Mouse (Mus musculus) myocyte (in vitro differentiated cells): ENCODE measurements around the gene Bmper. TPM values are rescaled to one million over a fixed set of nuclear protein-coding genes. Genes with fewer than 3 reads are reported as not detected.

Experiments used
- H3K27me3 ChIP-seq: one replicate; pipeline ENCODE4 v1.6.1; 2011; ENCODE audit not compliant: control insufficient read depth, insufficient read depth, insufficient read length
- H3K36me3 ChIP-seq: one replicate; pipeline ENCODE4 v1.6.1; 2011; ENCODE audit not compliant: control insufficient read depth, insufficient read depth
- H3K4me2 ChIP-seq: one replicate; pipeline ENCODE4 v1.6.1; 2011; ENCODE audit warnings: low read depth, control low read depth
- H3K4me3 ChIP-seq: one replicate; pipeline ENCODE4 v1.5.1; 2011; ENCODE audit warnings: mild to moderate bottlenecking, control low read depth, moderate library complexity
- H3K79me2 ChIP-seq: one replicate; pipeline ENCODE4 v1.6.1; 2011; ENCODE audit not compliant: control insufficient read depth, insufficient read depth
- H3ac ChIP-seq: one replicate; pipeline ENCODE4 v1.6.1; 2011; ENCODE audit not compliant: control insufficient read depth, insufficient read length
- CEBPB ChIP-seq: IDR thresholded peaks from 2 replicates; pipeline ENCODE4 v1.6.1; 2011; ENCODE audit warnings: mild to moderate bottlenecking, moderate library complexity; ENCODE audit not compliant: poor library complexity, insufficient read depth, severe bottlenecking
- E2F4 ChIP-seq: IDR thresholded peaks from one replicate; pipeline ENCODE4 v1.6.1; 2011; ENCODE audit warnings: mild to moderate bottlenecking, control low read depth, moderate library complexity; ENCODE audit not compliant: insufficient read depth
- MAX ChIP-seq: IDR thresholded peaks from one replicate; pipeline ENCODE4 v1.6.1; 2011; ENCODE audit warnings: low read depth, mild to moderate bottlenecking, control low read depth
- MYOD1 ChIP-seq, 3 experiments: IDR thresholded peaks; one replicate each; pipeline ENCODE4 v1.6.1; 2011; ENCODE audit warnings: control low read depth in 2 of 3, low read depth in 2 of 3, mild to moderate bottlenecking in 2 of 3, moderate library complexity in 1 of 3; ENCODE audit not compliant: insufficient read length in 2 of 3, control insufficient read depth in 1 of 3
- MYOG ChIP-seq, 3 experiments: IDR thresholded peaks; one replicate each; pipeline ENCODE4 v1.6.1; 2011; ENCODE audit warnings: control low read depth in 2 of 3, low read depth in 2 of 3, mild to moderate bottlenecking in 2 of 3; ENCODE audit not compliant: insufficient read length in 2 of 3, control insufficient read depth in 1 of 3, insufficient read depth in 1 of 3
- POLR2A ChIP-seq: IDR thresholded peaks from one replicate; pipeline ENCODE4 v1.6.1; 2011; ENCODE audit warnings: low read depth, mild to moderate bottlenecking, control low read depth, moderate library complexity; ENCODE audit not compliant: insufficient read length
- POLR2AphosphoS2 ChIP-seq: IDR thresholded peaks from one replicate; pipeline ENCODE4 v1.6.1; 2011; ENCODE audit warnings: low read depth, control low read depth; ENCODE audit not compliant: insufficient read length
- REST ChIP-seq: IDR thresholded peaks from one replicate; pipeline ENCODE4 v1.6.1; 2011; ENCODE audit warnings: mild to moderate bottlenecking, control low read depth, moderate library complexity; ENCODE audit not compliant: insufficient read depth, insufficient read length
- SRF ChIP-seq: IDR thresholded peaks from one replicate; pipeline ENCODE4 v1.6.1; 2011; ENCODE audit warnings: low read depth; ENCODE audit not compliant: control insufficient read depth, insufficient read length
- TCF12 ChIP-seq: IDR thresholded peaks from one replicate; pipeline ENCODE4 v1.6.1; 2011; ENCODE audit warnings: mild to moderate bottlenecking, control low read depth; ENCODE audit not compliant: poor library complexity, insufficient read depth, severe bottlenecking
- TCF3 ChIP-seq: IDR thresholded peaks from one replicate; pipeline ENCODE4 v1.6.1; 2011; ENCODE audit warnings: low read depth, control low read depth; ENCODE audit not compliant: insufficient read length
- USF1 ChIP-seq: IDR thresholded peaks from one replicate; pipeline ENCODE4 v1.6.1; 2011; ENCODE audit warnings: low read depth, mild to moderate bottlenecking, control low read depth, moderate library complexity
- polyA plus RNA-seq: library from polyadenylated mRNA; unstranded; fragments of >200 nt; fragmentation: generic; extraction: Trizol; gene quantifications from one replicate; pipeline ENCODE4 v1.2.1, GENCODE M21; 2012; ENCODE audit warnings: missing spikeins

Gene Bmper
- polyA plus RNA-seq, 1 experiment: 2.2 TPM

GRCm38 (mm10) chr9:23190950-23191349 is 31.9 kb upstream of the Bmper start:
- H3K4me3 ChIP-seq: no peak overlapping the region
- no peaks in the 10 kb centered on the region for H3K27me3 ChIP-seq
- no peak overlapping the region for H3ac ChIP-seq
- no peak for TF ChIP-seq POLR2AphosphoS2
- TF ChIP-seq CEBPB: peak; percentile 26; the same call in 1 of the 2 replicates
- no peak for TF ChIP-seq TCF3
- no peak for TF ChIP-seq SRF
- H3K79me2 ChIP-seq: no peaks in the 10 kb centered on the region
- peak overlapping the region; percentile 53 for H3K4me2 ChIP-seq
- no peaks in the 10 kb centered on the region for H3K36me3 ChIP-seq

DNA sequence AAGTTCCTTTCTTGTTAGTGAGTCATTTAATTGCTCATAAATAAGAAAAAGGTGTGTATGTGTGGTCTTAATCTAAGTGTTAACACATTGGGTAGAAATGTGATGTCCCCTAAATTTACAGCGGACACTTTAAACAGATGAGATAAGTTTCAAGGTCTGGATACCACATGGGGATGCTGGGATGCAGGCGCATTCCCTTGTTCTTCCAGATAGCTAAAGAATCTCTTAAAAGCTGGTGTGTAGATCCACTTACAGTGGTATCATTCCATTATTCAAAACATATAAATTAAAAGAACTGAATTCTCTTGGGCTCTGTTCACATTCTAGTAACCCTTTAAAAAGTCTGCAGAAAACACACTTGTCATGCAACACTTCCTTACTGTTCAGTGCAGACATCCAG is 31.4 kb upstream of the Bmper start:
- peak overlapping the region; percentile 51 for H3K4me2 ChIP-seq
- no peak overlapping the region for H3K4me3 ChIP-seq
- H3K36me3 ChIP-seq: no peaks in the 10 kb centered on the region
- no peaks in the 10 kb centered on the region for H3K27me3 ChIP-seq
- no peak for TF ChIP-seq POLR2AphosphoS2
- no peak for TF ChIP-seq TCF12
- no peak for TF ChIP-seq REST
- no peak for TF ChIP-seq MYOD1 (IDR thresholded peaks at IDR 0.05; ENCODE audit: control insufficient read depth in 1 of 3, insufficient read length in 2 of 3, low read depth in 2 of 3)
- no peak for TF ChIP-seq MAX
- TF ChIP-seq TCF3: no peak
- no peak for TF ChIP-seq USF1
- TF ChIP-seq SRF: no peak
- no peak for TF ChIP-seq CEBPB
- TF ChIP-seq E2F4: no peak
- TF ChIP-seq POLR2A: no peak
- TF ChIP-seq MYOG (IDR thresholded peaks at IDR 0.05; ENCODE audit: control insufficient read depth in 1 of 3, insufficient read depth in 1 of 3, insufficient read length in 2 of 3, low read depth in 2 of 3): no peak
- H3K79me2 ChIP-seq: no peaks in the 10 kb centered on the region
- no peak overlapping the region for H3ac ChIP-seq

- Histone ChIP-seq H3K4me2 (no peak overlapping the region), H3K36me3 (no peaks in the 10 kb centered on the region), H3K27me3 (no peaks in the 10 kb centered on the region), H3K79me2 (no peaks in the 10 kb centered on the region), H3K4me3 (no peak overlapping the region), H3ac (no peak overlapping the region)
- no peak for TF ChIP-seq MAX
- no peak for TF ChIP-seq POLR2A
- no peak for TF ChIP-seq USF1
- TF ChIP-seq REST: no peak
- TF ChIP-seq MYOG (IDR thresholded peaks at IDR 0.05; ENCODE audit: control insufficient read depth in 1 of 3, insufficient read depth in 1 of 3, insufficient read length in 2 of 3, low read depth in 2 of 3): no peak
- no peak for TF ChIP-seq TCF3
- no peak for TF ChIP-seq MYOD1 (IDR thresholded peaks at IDR 0.05; ENCODE audit: control insufficient read depth in 1 of 3, insufficient read length in 2 of 3, low read depth in 2 of 3)
- no peak for TF ChIP-seq TCF12
- TF ChIP-seq POLR2AphosphoS2: no peak
- no peak for TF ChIP-seq SRF
- no peak for TF ChIP-seq CEBPB
- no peak for TF ChIP-seq E2F4
These were observed 30.1 kb upstream of the Bmper start for GRCm38 (mm10) chr9:23192567-23193331.

DNA sequence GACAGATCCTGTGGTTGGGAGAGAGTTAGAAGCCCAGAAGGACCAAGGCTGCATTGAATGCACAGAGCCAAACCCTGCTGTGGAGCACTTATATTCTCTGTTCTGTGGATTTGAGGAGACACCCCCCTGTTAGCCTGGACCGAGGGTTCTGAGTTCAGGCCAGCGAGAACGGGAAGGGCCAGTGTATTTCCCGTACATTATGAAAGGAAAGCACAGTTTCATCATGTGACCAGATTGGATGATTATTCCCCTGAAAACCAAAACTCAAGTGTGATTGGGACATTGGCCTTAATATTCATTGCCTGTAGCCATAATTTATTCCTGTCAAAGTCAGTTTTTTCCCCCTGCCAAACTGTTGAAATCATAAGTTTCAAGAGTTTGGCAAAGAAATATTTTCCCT is 23.9 kb upstream of the Bmper start:
- no peaks in the 10 kb centered on the region for H3K79me2 ChIP-seq
- no peaks in the 10 kb centered on the region for H3K36me3 ChIP-seq
- H3K4me2 ChIP-seq: no peak overlapping the region
- H3K4me3 ChIP-seq: no peak overlapping the region
- H3K27me3 ChIP-seq: no peaks in the 10 kb centered on the region
- TF ChIP-seq POLR2A (no peak), MYOG (IDR thresholded peaks at IDR 0.05; ENCODE audit: control insufficient read depth in 1 of 3, insufficient read depth in 1 of 3, insufficient read length in 2 of 3, low read depth in 2 of 3) (no peak), SRF (no peak), MAX (no peak), POLR2AphosphoS2 (no peak), MYOD1 (IDR thresholded peaks at IDR 0.05; ENCODE audit: control insufficient read depth in 1 of 3, insufficient read length in 2 of 3, low read depth in 2 of 3) (no peak), REST (no peak), TCF12 (no peak), E2F4 (no peak), USF1 (no peak), CEBPB (no peak), TCF3 (no peak)
- no peak overlapping the region for H3ac ChIP-seq
